Mouse (Mus musculus): ENCODE data around the gene B3galt6. TPM values are rescaled to one million over a fixed set of nuclear protein-coding genes. Genes with fewer than 3 reads are reported as not detected.

The B3galt6 gene
- polyA plus RNA-seq, 1 experiment from 2014 or later, result 16.3 TPM

DNA sequence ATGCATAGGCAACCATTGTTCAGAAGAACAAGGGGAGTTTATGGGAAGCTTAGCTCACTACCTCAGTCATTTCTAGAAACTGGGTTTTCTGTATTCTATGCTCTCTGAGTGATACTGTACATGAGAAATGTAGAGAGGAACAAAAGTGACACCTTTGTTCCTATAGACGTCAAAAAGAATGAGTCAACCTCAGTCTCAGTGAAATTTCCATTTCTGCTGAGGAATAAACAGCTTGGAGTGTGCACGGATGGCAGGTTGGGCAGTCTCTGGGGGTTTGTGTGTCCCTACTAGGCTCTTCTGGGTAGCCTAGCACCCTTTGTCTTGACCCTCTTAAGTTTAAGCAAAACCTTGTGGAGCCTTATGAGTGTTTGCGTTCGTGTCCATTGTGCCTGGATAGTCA lies 15.9 kb upstream of the B3galt6 start:
- 94% methylated on average over 4 of the region's 4 CpGs for WGBS
- no peaks in the 10 kb centered on the region for H3K4me1 ChIP-seq (replicated peaks; ENCODE audit: control insufficient read depth, insufficient read depth, low read length)

DNA sequence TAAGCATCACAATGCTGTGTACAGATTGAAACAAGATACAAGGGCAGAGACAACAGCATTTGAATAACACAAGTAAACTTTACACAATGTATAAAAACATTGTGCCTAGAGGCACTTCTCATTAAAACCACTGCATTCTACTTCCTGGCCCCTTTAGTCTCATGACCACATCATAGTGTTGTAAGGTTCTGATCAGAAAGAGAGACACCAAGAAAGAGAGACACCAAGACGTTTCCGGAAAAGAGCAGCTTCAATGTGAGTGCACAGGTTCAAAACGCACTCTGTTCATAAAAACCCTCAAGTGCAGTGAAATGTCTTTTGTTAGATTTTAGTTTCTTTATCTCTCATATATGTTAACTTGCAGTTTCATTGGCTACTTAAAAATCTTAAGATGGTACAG lies 11.7 kb upstream of the B3galt6 start:
- Histone ChIP-seq H3K27ac (ENCODE audit: low read depth, low read length) (no peak overlapping the region), H3K36me3 (ENCODE audit: control insufficient read depth, insufficient read depth, low read length) (peaks cover 23% of the 10 kb centered on the region), H3K27me3 (ENCODE audit: control insufficient read depth, insufficient read depth, low read length) (no peaks in the 10 kb centered on the region), H3K9ac (ENCODE audit: low read length) (no peak overlapping the region), H3K9me3 (ENCODE audit: control insufficient read depth, low read length) (no peaks in the 10 kb centered on the region), H3K4me3 (ENCODE audit: low read depth, low read length) (no peak overlapping the region), H3K4me1 (replicated peaks; ENCODE audit: control insufficient read depth, insufficient read depth, low read length) (no peaks in the 10 kb centered on the region), H3K4me2 (ENCODE audit: low read depth, low read length, severe bottlenecking) (no peak overlapping the region)
- DNase-seq (ENCODE audit: low spot score) (no peak), ATAC-seq (replicated peaks; ENCODE audit: low FRiP score) (no peak)
- WGBS, result 87% methylated on average over 3 of the region's 3 CpGs

More for the DNA sequence above, 15.9 kb upstream of the B3galt6 start:
- Histone ChIP-seq H3K27ac (ENCODE audit: low read depth, low read length) (no peak overlapping the region), H3K9me3 (ENCODE audit: control insufficient read depth, low read length) (no peaks in the 10 kb centered on the region), H3K27me3 (ENCODE audit: control insufficient read depth, insufficient read depth, low read length) (no peaks in the 10 kb centered on the region), H3K4me2 (ENCODE audit: low read depth, low read length, severe bottlenecking) (no peak overlapping the region), H3K36me3 (ENCODE audit: control insufficient read depth, insufficient read depth, low read length) (peaks cover 26% of the 10 kb centered on the region), H3K9ac (ENCODE audit: low read length) (no peak overlapping the region), H3K4me3 (ENCODE audit: low read depth, low read length) (no peak overlapping the region)
- ATAC-seq (replicated peaks; ENCODE audit: low FRiP score) (no peak), DNase-seq (ENCODE audit: low spot score) (no peak)

DNA sequence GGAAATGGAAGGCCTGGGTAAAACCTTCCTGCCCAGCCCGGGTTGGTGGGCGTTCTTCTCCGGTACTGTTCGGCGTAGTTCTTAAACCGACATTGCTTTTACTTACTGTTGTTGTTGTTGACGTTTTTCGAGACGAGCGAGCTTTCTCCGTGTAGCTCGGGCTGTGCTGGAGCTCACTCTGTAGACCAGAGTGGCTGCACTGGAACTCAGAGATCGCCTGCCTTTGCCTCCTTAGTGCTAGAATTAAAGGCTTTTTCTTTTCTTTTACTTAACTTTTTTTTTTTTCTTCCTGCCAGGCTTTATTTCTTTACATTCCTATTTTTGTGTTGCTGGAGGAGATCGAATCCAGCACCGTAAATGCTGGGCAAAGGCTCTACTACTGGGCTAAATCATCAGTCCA lies 1.2 kb upstream of the B3galt6 start:
- 5% methylated on average over 15 of the region's 15 CpGs for WGBS
- H3K4me2 ChIP-seq (ENCODE audit: low read depth, low read length, severe bottlenecking), result peak overlapping the region; percentile 54
- no peaks in the 10 kb centered on the region for H3K9me3 ChIP-seq (ENCODE audit: control insufficient read depth, low read length)
- H3K4me3 ChIP-seq (ENCODE audit: low read depth, low read length), result peak overlapping the region; percentile 89
- H3K9ac ChIP-seq (ENCODE audit: low read length), result peak overlapping the region; percentile 85
- H3K36me3 ChIP-seq (ENCODE audit: control insufficient read depth, insufficient read depth, low read length), result no peaks in the 10 kb centered on the region
- H3K27ac ChIP-seq (ENCODE audit: low read depth, low read length), result peak overlapping the region; percentile 85
- H3K27me3 ChIP-seq (ENCODE audit: control insufficient read depth, insufficient read depth, low read length), result no peaks in the 10 kb centered on the region
- ATAC-seq (replicated peaks; ENCODE audit: low FRiP score) (no peak), DNase-seq (ENCODE audit: low spot score) (no peak)
- H3K4me1 ChIP-seq (replicated peaks; ENCODE audit: control insufficient read depth, insufficient read depth, low read length), result peaks cover 13% of the 10 kb centered on the region; the same call in 1 of the 2 replicates

DNA sequence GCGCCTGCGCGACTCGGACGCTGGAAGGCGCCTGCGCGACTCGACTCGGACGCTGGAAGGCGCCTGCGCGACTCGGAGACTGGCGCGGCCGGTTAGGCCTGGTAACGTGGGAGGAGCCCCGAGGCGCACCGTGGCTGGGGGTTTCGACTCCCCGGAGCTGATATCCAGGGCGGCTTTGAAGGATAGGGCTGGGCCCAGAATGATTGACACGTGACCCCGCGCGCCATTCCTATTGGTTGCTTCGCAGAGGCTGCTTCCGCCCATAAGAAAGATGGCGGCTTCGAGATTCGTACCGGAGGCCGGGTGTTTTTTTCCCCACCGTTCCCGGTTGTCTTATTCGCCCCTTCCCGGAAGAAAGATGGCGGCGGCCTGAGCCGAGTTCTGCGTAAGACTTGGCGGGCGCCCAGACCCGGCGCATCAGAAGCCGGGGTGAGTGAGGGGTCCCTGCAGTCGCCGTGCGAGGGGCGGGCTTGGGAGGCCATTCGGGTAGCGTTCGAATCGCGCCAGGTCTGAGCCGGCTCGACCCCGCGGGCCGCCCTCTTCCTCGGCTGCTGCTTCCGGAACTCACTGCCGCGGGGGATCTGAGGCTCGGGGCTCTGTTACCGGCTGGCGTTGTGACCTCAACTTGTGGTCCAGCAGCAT lies 578 bp upstream of the B3galt6 start:
- WGBS, result under 1% methylated on average over 70 of the region's 70 CpGs
- H3K4me1 ChIP-seq (replicated peaks; ENCODE audit: control insufficient read depth, insufficient read depth, low read length), result peaks cover 13% of the 10 kb centered on the region; the same call in 1 of the 2 replicates

DNA sequence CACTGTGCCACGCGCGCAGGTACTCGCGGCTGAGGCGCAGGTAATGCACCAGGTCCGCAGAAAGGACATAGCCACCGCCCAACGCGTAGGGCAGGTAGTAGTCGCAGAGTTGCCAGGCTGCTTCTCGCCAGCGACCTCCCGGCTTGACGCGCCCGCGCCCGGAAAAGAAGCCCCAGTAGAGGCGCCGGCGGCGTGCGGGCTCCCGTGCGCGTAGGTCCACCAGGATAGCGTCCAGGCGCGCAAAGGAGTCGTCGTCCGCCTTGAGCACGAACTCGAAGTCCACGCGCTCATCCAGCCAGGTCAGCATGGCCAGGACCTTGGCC lies 580 bp downstream of the B3galt6 start:
- Histone ChIP-seq H3K4me2 (ENCODE audit: low read depth, low read length, severe bottlenecking) (peak overlapping the region; percentile 91), H3K27ac (ENCODE audit: low read depth, low read length) (peak overlapping the region; percentile 87), H3K9ac (ENCODE audit: low read length) (peak overlapping the region; percentile 78), H3K36me3 (ENCODE audit: control insufficient read depth, insufficient read depth, low read length) (no peaks in the 10 kb centered on the region), H3K4me1 (replicated peaks; ENCODE audit: control insufficient read depth, insufficient read depth, low read length) (peaks cover 13% of the 10 kb centered on the region; the same call in 1 of the 2 replicates), H3K27me3 (ENCODE audit: control insufficient read depth, insufficient read depth, low read length) (no peaks in the 10 kb centered on the region), H3K9me3 (ENCODE audit: control insufficient read depth, low read length) (no peaks in the 10 kb centered on the region), H3K4me3 (ENCODE audit: low read depth, low read length) (peak overlapping the region; percentile 89)
- WGBS, result 30% methylated on average over 37 of the region's 37 CpGs
- DNase-seq (ENCODE audit: low spot score) (no peak), ATAC-seq (replicated peaks; ENCODE audit: low FRiP score) (peak; percentile 13)

More for the DNA sequence above, 578 bp upstream of the B3galt6 start:
- Histone ChIP-seq H3K27ac (ENCODE audit: low read depth, low read length) (peak overlapping the region; percentile 85), H3K4me3 (ENCODE audit: low read depth, low read length) (peak overlapping the region; percentile 89), H3K4me2 (ENCODE audit: low read depth, low read length, severe bottlenecking) (peak overlapping the region; percentile 54), H3K27me3 (ENCODE audit: control insufficient read depth, insufficient read depth, low read length) (no peaks in the 10 kb centered on the region), H3K36me3 (ENCODE audit: control insufficient read depth, insufficient read depth, low read length) (no peaks in the 10 kb centered on the region), H3K9ac (ENCODE audit: low read length) (peak overlapping the region; percentile 85), H3K9me3 (ENCODE audit: control insufficient read depth, low read length) (no peaks in the 10 kb centered on the region)
- ATAC-seq (replicated peaks; ENCODE audit: low FRiP score) (peak; percentile 86), DNase-seq (ENCODE audit: low spot score) (peak; percentile 95)

DNA sequence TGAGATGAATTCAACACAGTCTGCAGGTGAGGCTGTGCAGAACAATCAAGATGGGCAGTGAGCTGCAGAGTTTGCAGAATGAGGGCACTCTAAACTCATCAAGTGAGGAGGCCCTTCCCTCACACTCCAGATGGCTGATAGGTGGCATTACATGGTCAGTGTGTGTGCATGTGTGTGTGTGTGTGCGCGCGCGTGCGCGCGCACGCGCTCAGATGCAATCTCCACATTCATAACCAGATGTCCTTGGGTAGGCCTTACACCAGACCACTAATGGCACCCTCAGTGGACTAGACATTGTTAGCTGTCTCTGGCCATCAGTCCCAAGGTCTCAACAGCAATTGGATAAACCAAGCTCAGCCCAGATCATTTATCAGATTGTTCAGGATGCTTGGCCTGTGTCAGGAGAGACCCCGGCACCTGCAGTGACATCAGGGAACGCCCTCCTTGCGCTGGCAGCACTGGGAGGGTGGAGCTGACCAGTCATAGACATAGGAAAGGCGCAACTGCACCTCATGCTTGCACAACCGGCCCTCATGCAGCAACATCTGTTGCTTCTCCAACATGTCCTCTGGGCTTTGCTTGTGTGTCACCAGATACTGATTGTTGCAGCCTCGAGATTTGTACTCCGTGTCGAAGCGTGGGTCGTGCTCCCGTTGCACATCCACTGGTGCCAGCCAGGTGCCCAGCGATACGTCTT lies 1.1 kb downstream of the B3galt6 start:
- Histone ChIP-seq H3K27me3 (ENCODE audit: control insufficient read depth, insufficient read depth, low read length) (no peaks in the 10 kb centered on the region), H3K4me1 (replicated peaks; ENCODE audit: control insufficient read depth, insufficient read depth, low read length) (peaks cover 13% of the 10 kb centered on the region; the same call in 1 of the 2 replicates), H3K4me2 (ENCODE audit: low read depth, low read length, severe bottlenecking) (peak overlapping the region; percentile 91), H3K36me3 (ENCODE audit: control insufficient read depth, insufficient read depth, low read length) (no peaks in the 10 kb centered on the region), H3K9ac (ENCODE audit: low read length) (peak overlapping the region; percentile 78), H3K27ac (ENCODE audit: low read depth, low read length) (no peak overlapping the region; the same call in 1 of the 2 replicates), H3K9me3 (ENCODE audit: control insufficient read depth, low read length) (no peaks in the 10 kb centered on the region), H3K4me3 (ENCODE audit: low read depth, low read length) (peak overlapping the region; percentile 89)
- ATAC-seq (replicated peaks; ENCODE audit: low FRiP score) (no peak), DNase-seq (ENCODE audit: low spot score) (no peak)
- 92% methylated on average over 22 of the region's 22 CpGs for WGBS

DNA sequence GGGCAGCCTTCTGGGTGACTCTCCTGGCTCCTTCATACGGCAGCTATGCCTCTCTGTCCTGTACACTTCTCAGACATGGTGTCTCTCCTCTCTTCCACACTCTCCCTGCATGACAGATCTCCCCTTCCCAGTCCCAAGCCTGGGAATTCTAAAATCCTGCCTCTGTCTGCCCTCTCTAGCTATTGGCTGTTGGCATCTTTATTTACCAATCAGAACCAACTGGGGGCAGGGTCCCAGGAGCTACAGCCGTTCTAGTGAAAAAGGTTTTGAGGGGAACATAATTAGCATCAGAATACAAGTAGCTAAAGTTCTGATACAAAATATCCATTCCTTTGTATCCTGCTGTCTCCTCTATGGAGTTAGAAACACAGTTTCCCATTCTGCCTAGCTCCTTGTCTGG lies 8.7 kb downstream of the B3galt6 start:
- no peak overlapping the region for H3K4me3 ChIP-seq (ENCODE audit: low read depth, low read length)
- H3K27ac ChIP-seq (ENCODE audit: low read depth, low read length), result no peak overlapping the region
- no peaks in the 10 kb centered on the region for H3K27me3 ChIP-seq (ENCODE audit: control insufficient read depth, insufficient read depth, low read length)
- no peaks in the 10 kb centered on the region for H3K9me3 ChIP-seq (ENCODE audit: control insufficient read depth, low read length)
- no peak overlapping the region for H3K9ac ChIP-seq (ENCODE audit: low read length)
- 19% methylated on average over 2 of the region's 2 CpGs for WGBS
- ATAC-seq (replicated peaks; ENCODE audit: low FRiP score) (no peak), DNase-seq (ENCODE audit: low spot score) (no peak)
- no peaks in the 10 kb centered on the region for H3K36me3 ChIP-seq (ENCODE audit: control insufficient read depth, insufficient read depth, low read length)
- no peak overlapping the region for H3K4me2 ChIP-seq (ENCODE audit: low read depth, low read length, severe bottlenecking)
- no peaks in the 10 kb centered on the region for H3K4me1 ChIP-seq (replicated peaks; ENCODE audit: control insufficient read depth, insufficient read depth, low read length)

DNA sequence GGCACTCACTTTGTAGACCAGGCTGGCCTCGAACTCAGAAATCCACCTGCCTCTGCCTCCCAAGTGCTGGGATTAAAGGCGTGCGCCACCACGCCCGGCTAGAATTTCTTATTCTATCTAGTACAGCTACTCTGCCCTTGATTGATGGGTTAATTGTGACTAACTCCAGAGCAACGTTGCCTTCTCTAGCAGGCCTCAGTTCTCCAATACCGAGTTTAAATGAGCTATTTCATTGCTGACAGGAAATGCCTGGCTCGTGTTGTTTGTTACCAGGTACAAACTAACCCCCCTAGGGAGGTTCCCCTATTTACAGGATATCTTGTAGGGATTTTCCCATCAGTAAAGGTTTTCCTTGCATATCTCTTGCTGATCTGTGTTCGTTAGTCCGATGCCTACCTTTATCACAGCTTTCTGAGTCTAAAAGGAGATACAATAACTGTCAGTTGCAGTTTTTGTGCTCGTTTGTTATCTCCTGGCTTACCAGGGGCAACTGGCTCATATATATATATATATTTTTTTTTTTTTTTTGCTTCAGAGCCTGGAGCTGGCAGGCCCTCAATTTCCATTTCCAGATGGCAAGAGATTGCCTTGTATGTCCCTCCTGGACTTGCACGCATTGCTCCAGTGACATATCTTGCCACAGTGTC lies 10.9 kb downstream of the B3galt6 start:
- DNase-seq (ENCODE audit: low spot score), result no peak
- no peak overlapping the region for H3K4me3 ChIP-seq (ENCODE audit: low read depth, low read length)
- no peaks in the 10 kb centered on the region for H3K9me3 ChIP-seq (ENCODE audit: control insufficient read depth, low read length)
- no peak overlapping the region for H3K27ac ChIP-seq (ENCODE audit: low read depth, low read length)
- WGBS, result 86% methylated on average over 12 of the region's 12 CpGs
- no peaks in the 10 kb centered on the region for H3K27me3 ChIP-seq (ENCODE audit: control insufficient read depth, insufficient read depth, low read length)
- H3K9ac ChIP-seq (ENCODE audit: low read length), result no peak overlapping the region
- no peak for ATAC-seq (replicated peaks; ENCODE audit: low FRiP score)
- no peaks in the 10 kb centered on the region for H3K36me3 ChIP-seq (ENCODE audit: control insufficient read depth, insufficient read depth, low read length)
- H3K4me1 ChIP-seq (replicated peaks; ENCODE audit: control insufficient read depth, insufficient read depth, low read length), result no peaks in the 10 kb centered on the region
- no peak overlapping the region for H3K4me2 ChIP-seq (ENCODE audit: low read depth, low read length, severe bottlenecking)

Data from forebrain, embryonic 11.5 days (tissue).